Mouse (Mus musculus): ENCODE measurements around the gene Pagr1a.

Pagr1a gene

DNA sequence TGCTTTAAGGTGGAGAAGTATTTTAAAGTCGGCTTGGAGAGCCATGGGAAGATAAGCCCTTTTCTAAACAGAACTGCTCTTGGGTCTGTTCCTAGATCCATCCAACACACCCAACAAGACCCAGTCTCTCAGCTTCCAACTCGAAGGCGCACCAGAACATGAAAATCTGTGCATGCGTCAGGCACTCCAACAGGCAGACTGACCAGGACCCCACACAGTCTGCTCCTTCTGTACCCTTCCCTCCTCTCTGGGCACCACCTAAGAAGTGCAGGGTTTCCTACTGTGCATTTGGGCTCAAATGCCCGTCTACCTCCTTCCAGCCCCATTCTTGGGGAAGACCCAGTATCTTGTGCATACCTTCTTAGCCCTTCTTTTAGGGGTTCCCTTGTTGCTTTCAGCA, 3.3 kb upstream of the Pagr1a start:
- DNase-seq, result no peak

DNA sequence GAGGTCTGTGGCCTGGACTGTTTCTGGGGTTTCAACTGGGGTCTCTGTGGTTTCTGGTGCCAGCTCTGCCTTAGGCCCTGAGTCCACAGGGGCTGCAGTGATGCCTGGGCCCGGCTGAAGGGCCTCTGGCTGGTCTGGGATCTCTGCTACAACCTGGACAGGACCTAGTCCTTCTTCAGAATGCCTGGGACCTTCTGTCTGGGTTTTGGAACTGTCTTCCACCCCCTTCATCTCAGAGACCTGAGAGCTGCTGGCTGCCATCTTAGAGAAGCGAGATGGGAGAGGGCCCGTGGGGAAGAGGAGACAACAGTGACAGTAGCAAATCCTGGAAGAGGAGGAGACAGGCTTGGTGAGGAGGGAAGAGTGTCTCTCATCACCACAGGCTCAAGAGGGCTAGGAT, 2.9 kb upstream of the Pagr1a start:
- DNase-seq, result no peak

GRCm38 (mm10) chr7:127019306-127019960, 2.3 kb upstream of the Pagr1a start:
- DNase-seq, result no peak

DNA sequence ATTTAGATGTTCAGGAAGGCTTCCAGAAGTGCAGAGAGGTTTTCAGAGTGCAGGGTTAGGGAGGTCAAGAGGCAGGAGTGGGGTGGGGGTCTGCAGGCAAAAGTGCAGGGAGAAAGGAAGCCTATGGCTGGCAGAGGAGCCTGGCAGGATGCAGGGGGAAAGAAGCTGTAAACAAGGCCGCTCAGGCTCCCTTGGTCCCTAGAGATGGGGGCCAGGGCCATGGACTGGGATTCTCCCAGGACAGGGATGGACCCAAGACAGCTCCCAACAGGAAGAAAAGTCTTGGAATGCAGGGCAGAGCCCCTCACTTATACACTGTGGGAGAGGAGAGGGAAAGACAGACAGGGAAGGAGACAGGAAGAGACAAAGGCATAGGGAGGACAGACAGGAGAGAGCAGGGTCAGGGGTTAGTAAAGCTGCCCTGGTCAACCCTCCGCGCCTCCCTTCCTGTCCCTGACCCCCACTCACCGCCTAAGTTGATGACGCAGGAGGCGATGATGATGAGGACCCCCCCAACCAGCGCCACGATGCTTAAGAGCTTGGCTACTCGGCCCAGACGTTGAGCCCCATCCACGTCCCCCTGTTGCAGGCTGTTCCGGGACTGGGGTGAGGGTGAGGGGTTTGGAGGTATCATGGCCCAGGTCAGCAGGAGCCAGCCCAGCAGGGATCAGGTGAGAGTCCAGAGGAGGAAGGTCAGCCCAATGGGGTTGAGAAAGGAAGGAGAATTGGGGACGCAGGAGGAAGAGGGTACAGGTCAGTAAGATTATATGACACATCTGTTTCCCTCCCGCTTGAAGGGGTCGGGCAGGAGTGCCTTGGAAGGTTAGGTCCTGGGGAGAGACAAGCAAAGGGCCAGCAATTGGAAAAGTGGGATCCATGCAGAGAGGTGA, 1.5 kb upstream of the Pagr1a start:
- no peak for DNase-seq

DNA sequence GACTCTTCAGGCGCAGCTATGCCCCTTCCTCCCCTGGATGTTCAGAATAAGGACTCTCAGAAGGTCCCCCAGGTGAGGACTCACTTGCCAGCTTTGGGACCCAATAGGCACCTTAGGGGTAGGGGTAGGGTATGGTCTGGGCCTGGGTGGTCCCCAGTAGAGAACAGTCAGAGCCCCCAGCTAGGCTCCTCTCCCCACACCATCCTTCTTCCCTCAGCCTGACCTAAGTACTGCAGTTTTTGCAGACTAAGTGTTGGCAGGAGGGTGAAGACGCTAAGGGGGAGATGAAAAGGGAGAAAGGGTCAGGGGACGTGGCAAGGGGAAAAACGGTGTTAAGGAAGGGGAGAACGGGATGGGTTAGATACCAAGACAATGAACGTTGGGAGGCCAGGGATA, 796 bp upstream of the Pagr1a start:
- DNase-seq, result no peak

DNA sequence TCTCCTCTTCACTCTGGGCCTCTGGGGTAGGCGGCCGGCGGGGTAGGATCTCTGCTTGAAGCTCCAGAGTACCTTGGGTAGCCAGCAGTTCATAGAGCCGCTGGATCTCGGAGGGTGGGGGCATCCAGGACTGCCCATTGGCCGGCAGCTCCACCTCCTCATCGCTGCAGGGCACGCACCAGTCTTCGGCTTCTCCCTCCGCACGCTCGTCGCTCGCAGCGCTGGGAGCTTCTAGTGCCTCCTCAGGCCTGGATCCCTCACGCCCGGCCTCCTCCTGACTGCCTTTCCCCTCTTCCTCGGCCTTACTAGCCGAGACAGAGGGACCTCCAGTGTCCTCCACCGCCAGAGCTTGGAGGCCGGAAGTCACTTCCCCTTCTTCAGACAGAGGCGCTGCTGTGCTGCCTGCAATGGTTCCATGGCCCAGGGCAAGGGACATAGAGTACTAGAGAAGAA, 640 bp downstream of the Pagr1a start:
- DNase-seq, result no peak

DNA sequence TGATC, 869 bp downstream of the Pagr1a start, which contains the start of gene Pagr1b:
Gene Pagr1b, minus strand, starts transcription at position 4 of the 5 bp plus-strand sequence.
- DNase-seq, result no peak

GRCm38 (mm10) chr7:127016081-127016480, 1.1 kb downstream of the Pagr1a start:
- peak; percentile 83 for DNase-seq

- DNase-seq, result no peak
Observed at GRCm38 (mm10) chr7:127014993-127015392, 2.2 kb downstream of the Pagr1a start.

- DNase-seq, result peak; percentile 84
Observed at GRCm38 (mm10) chr7:127014320-127014719, 2.8 kb downstream of the Pagr1a start, which contains the start of gene Mvp. TSS of gene Mvp (minus strand) at chr7:127014621.

DNA sequence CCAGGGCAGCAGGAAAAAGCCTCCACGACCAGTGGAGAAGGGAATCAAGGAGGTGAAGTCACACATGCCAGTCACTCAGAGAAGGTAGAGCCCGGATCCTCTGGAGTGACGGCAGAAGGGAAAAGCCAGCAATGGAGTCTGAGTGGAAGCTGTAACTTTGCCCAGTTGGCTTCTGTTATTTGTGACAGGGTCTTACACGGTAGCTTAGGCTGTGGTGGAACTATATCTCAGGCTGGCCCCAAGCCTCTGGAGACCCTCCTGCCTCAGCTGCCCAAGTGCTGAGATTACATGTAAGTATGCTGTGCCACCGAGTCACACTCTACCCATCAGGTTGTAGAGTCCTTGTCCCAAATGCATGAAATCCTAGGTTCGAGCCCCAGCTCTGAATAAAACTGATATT, 3.8 kb downstream of the Pagr1a start:
- DNase-seq, result no peak

DNA sequence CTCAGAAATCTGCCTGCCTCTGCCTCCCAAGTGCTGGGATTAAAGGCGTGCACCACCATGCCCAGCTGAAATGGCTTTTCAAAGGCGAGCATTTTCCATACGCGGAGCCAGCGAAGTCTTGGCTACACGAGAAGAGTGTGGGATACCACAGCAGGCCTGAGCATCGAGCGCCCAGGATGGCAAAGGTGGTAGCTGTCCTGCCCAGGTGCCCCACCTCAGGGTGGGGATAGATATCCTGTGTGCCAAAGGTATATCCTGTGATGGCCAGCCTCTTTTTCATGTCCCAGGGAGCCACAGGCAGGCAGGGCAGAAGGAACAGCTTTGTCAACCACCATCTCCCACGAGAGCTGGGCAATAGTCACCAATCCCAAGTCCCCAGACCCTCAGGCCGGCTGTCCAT, 4.3 kb downstream of the Pagr1a start:
- no peak for DNase-seq

GRCm38 (mm10) chr7:127012374-127012773, 4.8 kb downstream of the Pagr1a start:
- no peak for DNase-seq

GRCm38 (mm10) chr7:127011717-127012116, 5.4 kb downstream of the Pagr1a start:
- no peak for DNase-seq

DNA sequence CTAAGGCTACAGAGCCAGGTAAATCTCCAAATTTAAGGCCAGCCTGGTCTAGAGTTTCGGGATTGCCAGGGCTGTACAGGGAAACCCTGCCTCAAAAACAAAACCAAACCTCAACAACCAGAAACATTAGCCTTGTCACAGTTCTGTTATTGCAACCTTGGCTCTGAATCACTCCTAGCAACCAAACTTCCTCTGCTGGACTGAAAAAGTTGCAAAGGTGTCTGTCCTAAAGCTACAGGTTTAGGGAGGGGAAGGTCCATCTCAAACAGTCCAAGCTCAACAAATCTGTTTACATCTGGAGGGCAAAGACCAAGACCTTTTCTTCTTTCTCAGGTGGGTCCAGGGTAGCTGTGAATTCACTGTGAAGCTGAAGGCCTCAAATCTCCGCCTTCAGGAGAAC, 6.1 kb downstream of the Pagr1a start:
- DNase-seq, result no peak

- no peak for DNase-seq
Observed at GRCm38 (mm10) chr7:127009307-127010085, 7.7 kb downstream of the Pagr1a start.

DNA sequence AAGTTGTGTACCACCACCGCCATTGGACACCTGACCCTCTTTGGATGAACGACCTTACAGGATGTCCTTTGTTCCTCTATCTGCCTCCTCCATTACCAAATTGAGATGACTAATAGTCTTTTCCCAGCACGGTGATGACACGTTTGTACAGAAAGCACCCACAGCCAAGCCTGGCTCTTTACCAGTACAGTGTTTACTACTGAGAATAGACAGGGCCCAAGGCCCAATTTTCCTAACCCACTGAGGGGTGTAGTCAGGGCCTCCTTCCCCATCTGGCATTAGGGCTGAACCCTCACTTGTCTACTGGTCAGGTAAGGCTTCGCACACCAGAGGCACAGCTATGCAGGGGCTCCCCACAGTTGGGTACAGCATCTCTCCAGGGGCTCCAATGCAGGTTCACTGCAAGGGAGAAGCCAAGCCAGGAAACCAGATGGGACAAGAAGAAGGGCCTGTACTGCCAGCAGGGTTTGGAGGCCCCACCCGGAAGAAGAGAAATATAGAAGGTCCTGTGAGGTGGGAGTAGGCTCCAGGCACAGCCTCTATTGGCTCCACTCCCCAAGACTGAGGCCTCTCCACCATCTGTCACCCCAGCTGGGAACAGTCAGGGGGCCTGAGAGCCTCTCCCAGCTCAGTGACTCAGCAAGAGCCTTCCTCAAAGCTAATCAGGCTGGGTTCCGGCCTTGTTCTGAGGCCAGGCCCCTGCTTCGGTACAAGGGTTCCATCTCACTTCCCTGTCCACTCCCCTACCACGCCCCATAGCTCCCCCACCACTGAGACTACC, 8.7 kb downstream of the Pagr1a start:
- DNase-seq, result peak; percentile 60

- no peak for DNase-seq
Observed at GRCm38 (mm10) chr7:127007313-127008024, 9.7 kb downstream of the Pagr1a start.

DNA sequence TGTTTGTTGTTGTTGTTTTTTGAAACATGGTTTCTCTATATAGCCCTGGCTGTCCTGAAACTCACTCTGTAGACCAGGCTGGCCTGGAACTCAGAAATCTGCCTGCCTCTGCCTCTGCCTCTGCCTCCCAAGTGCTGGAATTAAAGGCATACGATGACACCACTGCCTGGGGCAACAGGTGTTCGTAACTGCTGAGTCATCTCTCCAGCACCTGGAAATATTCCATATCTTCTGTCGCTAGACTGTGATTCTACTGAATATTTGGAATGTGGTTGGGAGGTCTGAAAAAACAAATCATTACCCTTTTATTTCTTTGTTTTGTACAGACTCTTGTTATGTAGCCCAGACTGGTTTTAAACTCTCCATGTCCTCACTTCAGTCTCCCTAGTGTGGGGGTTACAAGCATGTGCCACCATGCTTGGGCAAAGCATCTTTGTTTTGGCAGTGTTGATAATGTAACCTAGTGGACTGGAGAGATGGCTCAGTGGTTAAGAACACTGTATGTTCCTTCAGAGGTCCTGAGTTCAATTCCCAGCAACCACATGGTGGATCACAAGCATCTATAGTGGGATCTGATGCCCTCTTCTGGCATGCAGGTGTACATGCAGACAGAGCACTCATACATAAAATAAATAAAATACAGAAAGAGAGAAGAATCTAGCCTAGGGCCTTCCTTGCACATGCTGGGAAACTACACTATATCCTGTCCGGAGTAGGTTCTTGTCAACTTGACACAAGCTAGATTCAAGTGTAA, 12.9 kb downstream of the Pagr1a start:
- DNase-seq, result no peak

- no peak for DNase-seq
Observed at GRCm38 (mm10) chr7:127003620-127004019, 13.5 kb downstream of the Pagr1a start.

GRCm38 (mm10) chr7:126999568-126999967, 17.6 kb downstream of the Pagr1a start:
- DNase-seq, result no peak

GRCm38 (mm10) chr7:126996449-126996848, 20.7 kb downstream of the Pagr1a start:
- no peak for DNase-seq

All from kidney, adult 11 months (tissue).